Mouse (Mus musculus) lung, adult 2 months (tissue): ENCODE data around the gene Nmnat2.

Experiments used
- CTCF ChIP-seq: fragments of 200-500 bp; IDR thresholded peaks from 2 replicates; pipeline ENCODE4 v1.5.1; 2011; ENCODE audit warnings: mild to moderate bottlenecking, low read length, control low read depth; ENCODE audit not compliant: insufficient read depth
- POLR2A ChIP-seq: fragments of 200-500 bp; IDR thresholded peaks from 2 replicates; pipeline ENCODE4 v1.6.1; 2011; ENCODE audit warnings: low read depth, mild to moderate bottlenecking, control low read depth, low read length, borderline replicate concordance; ENCODE audit errors: extremely low read depth

- no peak for TF ChIP-seq POLR2A
- TF ChIP-seq CTCF = no peak
These were observed 37.2 kb upstream of the Nmnat2 start for GRCm38 (mm10) chr1:152917626-152918025.
